Mouse (Mus musculus): ENCODE results near the gene Nom1.

The Nom1 gene

DNA sequence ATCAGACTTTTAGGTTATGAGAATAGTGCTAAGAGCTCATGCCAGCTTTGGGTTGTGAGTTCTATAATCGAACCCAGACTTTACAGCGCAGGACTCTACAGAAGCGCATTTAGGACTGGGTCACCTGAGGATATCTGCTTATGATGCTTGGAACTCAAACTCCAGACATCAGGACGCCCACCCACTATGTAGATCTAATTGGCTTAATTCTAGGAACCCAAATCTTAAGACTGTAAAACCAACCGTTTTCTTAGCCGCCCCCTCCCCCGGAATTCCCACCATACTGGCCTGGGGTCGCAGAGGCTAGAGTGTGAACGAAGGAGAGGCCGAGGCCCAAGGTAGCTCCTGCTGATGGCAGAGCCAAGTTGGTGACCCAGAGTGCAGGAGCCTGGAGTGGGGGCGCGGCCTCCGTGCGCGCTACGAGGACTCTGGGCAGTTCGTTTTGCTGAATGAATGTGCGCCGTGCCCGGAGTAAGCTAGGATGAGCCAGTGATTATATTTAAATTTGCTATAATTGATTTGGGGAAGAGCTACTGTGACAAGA, 36.5 kb downstream of the Nom1 start:
- ATAC-seq (ENCODE audit: low TSS enrichment), result no peak

DNA sequence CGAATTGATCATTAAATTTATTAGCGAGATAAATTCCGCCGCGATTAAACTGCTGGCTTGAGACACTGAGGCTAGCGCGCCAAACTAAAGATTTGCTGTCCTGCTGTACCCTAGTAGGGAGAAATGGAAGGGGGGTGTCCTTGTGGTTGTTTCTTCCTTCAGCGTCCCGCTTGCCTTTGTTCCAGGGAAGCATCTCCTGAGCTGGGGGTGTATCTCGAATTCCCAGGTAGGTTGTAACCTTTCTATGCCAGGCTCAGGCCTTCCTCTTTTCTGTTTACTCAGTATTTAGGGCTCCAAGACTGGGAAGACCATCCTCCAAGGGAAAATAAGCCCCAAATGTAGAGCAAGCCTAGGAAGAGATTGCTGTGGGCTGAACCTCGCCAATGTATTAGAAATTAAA, 36.9 kb downstream of the Nom1 start:
- ATAC-seq (ENCODE audit: low TSS enrichment), result no peak

DNA sequence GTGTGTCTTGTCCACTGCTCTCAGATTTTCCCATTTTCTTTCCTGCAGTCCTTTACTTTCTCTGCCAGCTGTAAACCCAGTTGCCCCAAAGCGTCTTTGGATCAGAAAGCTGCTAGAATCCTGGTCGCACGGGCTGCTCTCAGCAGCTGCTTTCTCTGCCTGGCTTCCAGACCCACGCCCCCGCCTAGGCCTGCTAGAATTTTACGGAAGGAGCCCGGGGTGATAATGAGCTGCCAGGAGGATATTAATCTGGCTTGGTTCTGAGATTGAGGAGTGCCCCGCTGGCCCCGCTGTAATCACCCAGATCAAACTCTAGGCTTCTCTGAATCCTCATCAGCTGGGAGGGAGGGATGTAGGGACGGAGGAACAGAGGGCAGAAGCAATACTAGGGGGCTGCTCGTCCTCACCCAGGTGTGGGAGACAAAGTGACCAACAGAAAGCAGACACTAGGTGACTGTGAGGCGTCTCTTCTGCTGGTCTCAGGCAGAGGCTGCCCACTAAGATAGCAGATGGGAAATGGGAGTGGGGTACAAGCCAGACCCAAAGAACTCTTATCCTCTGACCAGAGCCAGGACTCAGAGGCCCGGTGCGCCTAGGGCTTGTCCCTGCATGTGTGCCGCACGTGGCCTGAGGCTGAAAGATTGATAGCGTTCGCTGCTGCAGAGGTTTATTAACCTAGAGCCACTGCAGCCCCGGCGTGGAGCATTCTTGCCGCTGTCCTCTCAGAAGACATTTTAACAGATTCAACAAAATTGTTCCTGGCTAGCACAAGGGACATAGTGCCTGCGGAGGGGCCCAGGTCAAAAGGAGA, 37.6 kb downstream of the Nom1 start:
- no peak for ATAC-seq (ENCODE audit: low TSS enrichment)

DNA sequence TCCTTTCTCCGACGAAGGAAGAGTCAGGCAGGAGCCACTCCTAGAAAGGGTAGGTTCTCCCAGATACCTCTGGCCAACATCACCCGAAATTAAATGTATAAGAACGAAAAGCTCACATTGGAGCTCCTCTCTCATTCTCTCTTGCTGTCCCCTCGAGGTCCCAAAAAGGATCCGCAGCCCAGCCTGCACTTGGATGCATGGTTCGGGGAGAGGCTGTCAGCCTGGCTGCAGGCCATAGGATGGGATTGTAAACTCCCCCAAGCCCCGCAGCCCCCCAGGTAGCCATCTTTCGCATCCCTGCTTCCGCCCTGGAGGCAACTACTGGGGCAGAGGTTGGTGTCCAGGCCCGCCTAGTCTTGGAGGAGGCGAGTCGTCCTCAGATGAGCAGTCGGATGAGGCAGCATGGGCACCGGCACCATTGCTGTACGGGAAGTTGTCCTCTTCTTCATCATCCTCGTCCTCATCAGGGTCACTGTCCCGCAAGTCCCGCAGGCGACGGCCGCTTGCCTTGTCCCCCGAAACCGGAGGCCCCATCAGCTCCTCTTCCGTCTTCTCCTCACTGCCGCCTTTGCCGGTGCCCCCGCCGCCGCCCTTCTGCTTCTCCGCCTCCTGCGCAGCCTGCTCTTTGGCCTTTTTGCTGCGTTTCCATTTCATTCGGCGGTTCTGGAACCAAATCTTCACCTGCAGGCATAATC, 39.2 kb downstream of the Nom1 start:
- no peak for ATAC-seq (ENCODE audit: low TSS enrichment)

DNA sequence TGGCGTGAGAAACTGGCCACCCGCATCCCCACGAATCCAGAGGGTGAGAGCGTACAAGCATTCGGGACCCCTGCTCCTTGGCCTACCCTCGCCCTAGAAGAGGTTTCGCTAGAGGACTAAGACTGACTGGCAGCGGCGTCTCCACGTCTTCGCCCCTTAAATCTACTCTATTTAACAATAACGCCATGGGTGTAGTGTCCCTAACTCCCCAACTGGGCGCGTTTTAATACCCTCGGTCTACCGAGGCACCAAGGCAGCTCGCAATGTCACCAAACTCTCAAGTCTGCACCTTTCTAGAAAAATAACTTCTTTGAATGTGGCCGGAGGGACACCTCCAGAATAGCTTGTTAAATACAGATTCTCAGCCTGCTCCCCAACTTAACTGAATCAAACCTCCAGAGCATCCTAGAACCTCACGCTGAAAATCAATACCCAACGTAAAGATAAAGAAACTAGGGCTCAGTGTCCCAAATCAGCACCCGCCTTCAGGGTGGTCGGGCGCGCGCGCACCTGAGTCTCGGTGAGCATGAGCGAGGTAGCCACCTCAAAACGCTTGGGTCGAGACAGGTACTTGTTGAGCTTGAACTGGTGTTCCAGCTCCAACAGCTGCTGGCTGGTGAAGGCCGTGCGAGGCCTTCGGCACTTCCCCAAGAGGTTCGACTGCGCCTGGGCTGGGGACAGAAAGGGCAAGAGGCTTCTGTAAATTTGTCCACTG, 39.9 kb downstream of the Nom1 start:
- ATAC-seq (ENCODE audit: low TSS enrichment), result no peak

DNA sequence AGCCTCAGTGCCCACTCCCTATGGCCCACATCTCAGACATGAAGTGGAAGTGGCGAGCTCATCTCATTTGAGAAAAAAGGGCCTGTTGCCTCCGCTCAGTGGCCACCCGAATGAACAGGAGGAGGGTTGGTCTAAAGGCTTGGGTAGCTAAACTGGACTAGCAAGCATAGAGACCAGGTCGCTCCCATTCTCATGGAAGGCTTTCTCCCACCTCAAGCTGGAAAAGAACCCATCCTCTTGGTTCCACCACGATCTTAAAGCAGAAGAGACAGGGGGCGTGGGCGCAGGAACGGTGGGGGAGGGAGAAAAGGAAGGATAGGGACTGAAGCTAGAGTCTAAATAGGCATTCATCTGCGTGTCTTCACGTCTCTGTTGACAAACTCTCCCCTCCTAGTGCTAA, 40.6 kb downstream of the Nom1 start:
- no peak for ATAC-seq (ENCODE audit: low TSS enrichment)

DNA sequence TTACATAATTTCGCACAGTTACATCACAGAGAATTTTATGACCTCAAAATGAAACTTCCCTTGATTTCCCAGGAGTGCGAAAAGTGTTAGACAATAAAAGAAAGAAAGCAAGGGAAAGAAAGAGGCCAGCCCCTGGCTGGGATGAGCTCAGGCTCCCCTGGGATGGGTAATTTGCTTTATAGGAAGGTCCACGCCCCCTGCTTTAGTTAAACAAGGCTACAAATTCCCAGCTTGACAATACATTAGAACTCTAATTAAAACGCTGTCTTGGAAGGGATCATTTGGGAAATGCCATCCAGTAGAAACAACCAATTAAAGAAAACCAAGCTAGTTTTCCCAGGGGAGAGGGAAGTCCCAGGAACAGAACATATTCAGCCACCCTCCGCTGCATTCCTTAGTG, 41.1 kb downstream of the Nom1 start:
- ATAC-seq (ENCODE audit: low TSS enrichment), result no peak

DNA sequence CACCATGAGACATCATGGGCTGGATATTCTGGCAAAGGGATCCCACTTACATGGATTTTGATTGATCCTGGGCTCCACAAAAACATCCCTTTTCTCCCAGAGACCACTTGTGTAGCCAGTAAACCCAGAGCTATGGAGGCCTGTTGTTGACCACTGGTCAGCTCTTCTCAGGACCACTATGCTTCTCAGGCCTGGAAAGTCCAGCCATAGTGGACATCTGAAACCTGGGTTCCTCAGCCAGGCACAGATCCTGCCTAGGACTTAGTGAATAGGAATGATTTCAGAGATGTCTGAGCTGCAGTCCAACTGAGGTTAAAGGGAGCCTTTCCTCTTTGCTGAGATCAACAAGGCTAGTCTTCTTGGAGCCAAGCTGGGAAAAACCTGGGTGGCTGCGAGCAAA, 41.6 kb downstream of the Nom1 start:
- no peak for ATAC-seq (ENCODE audit: low TSS enrichment)

DNA sequence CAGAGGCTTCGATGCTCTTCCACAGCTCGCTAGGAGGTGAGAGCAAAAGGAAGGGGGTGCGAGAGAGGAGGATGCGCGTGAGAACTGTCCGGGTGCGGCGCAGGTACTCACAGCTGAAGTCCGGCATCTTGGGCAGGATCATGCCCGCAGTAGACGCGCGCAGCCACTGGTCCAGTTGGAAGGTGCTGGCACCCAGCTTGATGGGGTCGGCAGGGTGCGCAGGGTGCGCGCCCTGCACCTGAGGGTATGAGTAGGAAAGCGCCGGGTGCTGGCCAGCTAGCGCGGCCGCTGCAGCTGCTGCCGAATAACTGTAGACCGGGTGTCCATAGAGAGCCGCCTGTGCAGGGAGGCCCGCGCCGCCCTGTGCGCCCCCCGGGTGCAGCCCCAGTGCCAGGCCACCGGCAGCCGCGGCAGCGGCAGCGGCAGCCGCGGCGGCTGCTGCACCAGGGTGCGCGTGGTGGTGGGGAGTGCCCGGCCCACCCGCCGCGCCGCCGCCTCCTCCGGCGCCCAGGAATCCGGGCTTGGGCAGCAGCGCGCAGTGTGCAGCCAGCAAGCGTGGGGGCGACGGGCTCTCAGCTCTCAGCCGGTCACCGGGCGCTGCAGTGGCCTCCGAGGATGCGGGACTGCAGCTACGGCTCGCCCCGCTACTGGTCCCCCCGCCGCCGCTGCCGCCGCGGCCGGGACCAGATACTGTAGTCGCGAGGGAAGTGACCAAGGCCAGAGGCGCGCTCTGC, 43.2 kb downstream of the Nom1 start:
- ATAC-seq (ENCODE audit: low TSS enrichment), result no peak

DNA sequence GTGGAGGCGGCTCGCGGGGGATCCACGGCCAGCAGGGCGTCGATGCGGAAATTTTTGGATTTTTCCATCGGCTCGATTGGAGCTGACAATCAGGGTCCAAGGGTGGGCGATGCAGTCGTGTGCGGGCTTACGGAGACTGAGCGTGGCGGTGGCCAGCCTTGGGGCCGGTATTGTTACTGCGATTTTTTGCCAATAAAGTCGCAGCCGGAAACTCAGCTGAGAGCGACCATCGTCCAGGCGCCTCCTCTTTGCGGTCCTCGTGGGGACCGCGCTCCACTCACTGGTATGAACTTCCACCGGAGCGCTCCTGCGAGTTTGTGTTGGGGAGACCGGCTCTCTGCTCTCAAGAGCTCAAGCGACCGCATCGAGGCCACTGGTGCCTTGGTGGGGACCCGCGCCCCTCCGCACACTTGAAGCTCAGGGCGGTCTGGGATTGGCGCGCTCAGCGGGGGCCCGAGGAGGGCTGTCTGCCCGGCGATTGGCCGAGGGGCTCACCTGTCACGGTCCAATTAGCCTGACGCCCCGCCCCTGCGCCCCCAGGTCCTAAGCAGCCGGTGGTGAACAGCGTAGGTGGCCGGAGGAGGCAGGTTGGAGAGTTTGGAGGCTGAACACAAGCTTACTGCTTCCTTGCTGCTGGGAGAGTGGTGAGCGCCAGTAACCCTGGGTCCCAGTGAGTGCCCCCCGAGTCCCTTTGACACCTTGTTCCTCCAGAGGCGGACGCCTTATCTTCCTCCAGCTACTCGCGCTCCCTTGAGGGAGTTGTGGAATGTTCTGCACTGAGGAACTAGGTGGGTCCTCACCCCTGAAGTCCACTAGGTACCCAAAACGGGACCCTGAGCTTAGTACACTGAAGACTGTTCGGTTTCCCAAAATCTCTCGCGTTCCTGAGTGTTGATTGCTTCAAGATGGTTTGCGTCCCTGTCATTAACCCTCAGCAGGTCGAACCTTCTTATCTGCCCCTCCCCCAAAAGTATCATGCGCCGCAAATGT, 44.0 kb downstream of the Nom1 start, which contains the start of gene Mnx1:
Mnx1 (minus strand) TSS at position 263 of the 990 bp plus-strand sequence.
- no peak for ATAC-seq (ENCODE audit: low TSS enrichment)

DNA sequence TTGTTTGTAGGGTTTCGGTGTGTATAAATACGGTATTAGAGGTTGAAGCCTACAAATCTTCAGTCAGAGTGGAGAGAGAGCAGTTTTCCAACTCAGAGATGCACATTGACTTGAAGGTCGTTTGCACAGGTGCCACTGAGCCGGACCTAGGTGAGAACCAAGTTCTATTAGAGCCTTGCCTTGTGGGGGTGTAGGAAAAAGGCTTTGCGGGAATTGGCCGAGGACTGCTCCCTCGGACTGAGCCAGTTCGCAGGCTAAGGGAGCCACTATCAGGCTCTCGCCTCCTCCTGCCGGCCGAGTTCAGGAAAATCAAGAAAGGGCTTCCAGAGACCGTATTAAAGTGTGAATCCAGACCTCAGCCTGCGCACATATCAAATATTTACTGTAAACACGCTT, 44.7 kb downstream of the Nom1 start:
- no peak for ATAC-seq (ENCODE audit: low TSS enrichment)

DNA sequence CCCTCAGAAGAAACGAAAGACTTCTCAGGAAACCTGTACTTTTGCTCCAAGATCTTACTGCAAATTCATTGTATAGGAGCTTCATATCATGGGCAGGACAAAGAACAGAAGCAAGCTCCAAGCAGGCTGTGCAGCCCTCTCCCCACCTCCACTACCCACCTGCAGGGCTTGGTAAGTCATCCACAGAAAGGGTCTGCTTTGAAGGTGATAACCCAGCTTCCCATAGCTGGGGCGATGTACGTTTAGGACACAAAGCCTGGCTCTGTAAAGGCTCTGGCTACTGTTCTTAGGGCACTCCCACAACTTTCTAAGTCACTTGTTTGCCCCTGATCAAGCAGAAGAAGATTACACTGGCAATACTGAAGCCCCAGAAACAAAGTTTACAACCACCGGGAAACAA, 49.3 kb downstream of the Nom1 start:
- ATAC-seq (ENCODE audit: low TSS enrichment), result no peak

DNA sequence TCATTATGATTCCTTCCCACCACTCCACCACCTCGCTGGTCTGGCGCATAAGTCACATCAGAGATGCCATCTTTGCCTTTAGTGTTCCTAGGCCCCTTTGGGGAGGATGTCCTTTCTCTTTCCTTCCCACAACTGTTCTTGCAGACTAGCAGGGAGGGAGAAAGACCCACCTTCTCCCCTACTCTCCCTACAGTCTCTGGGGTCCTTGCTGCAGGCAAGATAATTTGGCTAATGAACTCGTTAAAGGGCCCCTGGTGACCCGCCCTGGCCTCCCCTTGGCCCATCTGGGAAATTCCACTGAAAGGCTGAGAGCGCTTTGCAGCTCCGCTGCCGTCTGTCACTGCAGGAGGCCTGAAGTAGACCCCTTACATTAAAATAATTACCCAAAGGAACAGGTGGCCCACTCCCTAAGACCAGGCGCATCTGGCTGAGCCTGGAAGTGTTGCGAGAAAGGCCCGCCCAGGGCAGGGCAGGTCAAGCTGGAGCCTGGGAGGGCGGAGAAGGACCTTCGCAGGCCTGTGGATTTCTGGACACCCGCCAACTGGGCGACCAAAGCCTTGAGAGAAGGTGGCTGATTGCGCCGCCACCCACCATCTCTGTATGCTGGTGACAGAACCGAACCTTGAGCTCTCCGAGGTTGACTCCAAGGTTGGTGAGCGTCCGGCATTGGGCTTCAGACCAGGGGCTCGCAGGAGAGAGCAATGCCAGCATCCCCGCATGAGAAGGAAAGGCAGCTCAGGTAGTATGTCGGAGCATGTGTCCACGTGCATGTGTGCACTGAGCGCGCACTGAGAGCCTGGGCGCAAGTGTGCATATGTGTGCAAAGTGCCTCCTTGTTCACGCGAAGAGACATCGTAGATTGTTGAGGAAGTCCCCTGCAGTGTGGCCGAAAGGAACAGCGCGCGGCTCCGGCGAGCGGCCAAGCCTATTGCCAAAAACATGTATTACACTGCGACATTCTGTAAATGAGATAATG, 50.8 kb downstream of the Nom1 start:
- no peak for ATAC-seq (ENCODE audit: low TSS enrichment)

DNA sequence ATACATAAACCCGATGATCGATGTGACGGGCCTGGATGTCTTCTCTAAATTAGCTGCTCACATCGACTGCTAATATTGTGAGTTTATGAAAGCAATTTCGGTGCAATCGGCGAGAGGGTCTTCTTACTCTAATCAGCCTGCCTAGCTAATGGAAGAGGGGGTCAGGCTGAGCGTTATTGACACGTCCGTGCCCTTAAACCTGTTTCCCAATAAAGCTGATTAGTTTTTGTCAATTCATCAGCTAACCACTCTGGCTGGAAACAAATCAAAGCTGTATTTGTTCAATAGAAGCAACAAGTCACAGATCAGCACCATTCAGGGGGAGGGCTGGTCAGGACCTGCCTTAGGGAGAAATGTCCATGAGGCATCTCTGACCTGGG, 51.5 kb downstream of the Nom1 start:
- no peak for ATAC-seq (ENCODE audit: low TSS enrichment)

DNA sequence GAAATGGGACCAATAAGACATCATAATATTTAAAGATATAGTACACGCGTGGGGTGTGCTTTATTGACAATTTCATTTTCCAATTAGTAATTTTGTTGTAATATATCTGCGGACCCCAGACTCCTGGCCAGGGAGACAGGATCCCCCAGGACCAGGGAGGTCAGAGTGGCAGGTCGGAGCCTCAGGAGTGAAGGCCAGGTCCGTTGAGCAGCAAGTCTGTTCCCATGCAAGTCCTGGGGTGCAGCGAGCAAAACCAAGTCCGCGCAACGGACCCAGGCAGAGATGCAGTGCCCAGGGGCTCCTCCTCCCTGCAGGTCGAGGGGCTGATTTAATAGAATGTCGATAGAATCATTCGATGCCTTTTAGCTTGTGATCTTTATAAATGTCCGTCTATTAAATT, 52.9 kb downstream of the Nom1 start:
- no peak for ATAC-seq (ENCODE audit: low TSS enrichment)

DNA sequence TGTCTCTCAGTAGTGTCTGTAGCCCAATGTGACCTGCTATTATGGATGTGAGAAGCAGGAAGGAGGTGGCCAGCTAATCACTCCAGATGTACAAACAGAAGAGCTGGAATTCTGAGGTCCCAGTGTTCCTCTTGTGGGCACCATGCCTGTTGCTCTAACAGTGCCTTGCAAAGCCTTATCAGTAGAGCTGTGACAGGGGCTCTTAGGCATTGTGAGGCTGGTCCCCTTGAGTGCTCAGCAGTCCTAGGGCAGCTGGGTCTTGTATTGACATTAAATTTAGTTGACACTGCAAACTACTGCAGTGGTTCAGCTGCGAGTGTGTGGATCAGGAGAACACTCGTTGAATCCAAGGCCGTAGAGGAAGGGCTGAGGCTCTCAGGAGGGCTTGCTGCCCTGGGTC, 72.5 kb downstream of the Nom1 start:
- no peak for ATAC-seq (ENCODE audit: low TSS enrichment)
